Mouse (Mus musculus) intestine, embryonic 16.5 days (tissue): Measurements from ENCODE around the gene Klf9. TPM values are rescaled to one million over a fixed set of nuclear protein-coding genes. Genes with fewer than 3 reads are reported as not detected.

Experiments used
- ATAC-seq: fragments of 200-750 bp; cut with Nextera tagmentation; 2 replicates; pipeline ENCODE4 v1.8.0; 2017; ENCODE audit warnings: moderate TSS enrichment, moderate library complexity
- H3K27ac ChIP-seq: fragments of 300-500 bp; sonication (generic); 2 replicates; pipeline ENCODE4 v1.5.1; 2014; ENCODE audit warnings: mild to moderate bottlenecking, low read length
- H3K27me3 ChIP-seq: fragments of 300-500 bp; sonication (generic); replicated peaks from 2 replicates; pipeline ENCODE4 v1.6.1; 2014; ENCODE audit warnings: low read length, control low read depth, mixed read lengths; ENCODE audit not compliant: control insufficient read depth, insufficient read depth
- H3K36me3 ChIP-seq: fragments of 300-500 bp; sonication (generic); 2 replicates; pipeline ENCODE4 v1.6.1; 2014; ENCODE audit warnings: low read length, control low read depth; ENCODE audit not compliant: control insufficient read depth, insufficient read depth
- H3K4me1 ChIP-seq: fragments of 300-500 bp; sonication (generic); 2 replicates; pipeline ENCODE4 v1.6.1; 2014; ENCODE audit warnings: low read length, control low read depth, mixed read lengths; ENCODE audit not compliant: control insufficient read depth, insufficient read depth
- H3K4me2 ChIP-seq: fragments of 300-500 bp; sonication (generic); 2 replicates; pipeline ENCODE4 v1.6.1; 2014; ENCODE audit warnings: low read depth, low read length, control low read depth
- H3K4me3 ChIP-seq: fragments of 300-500 bp; sonication (generic); 2 replicates; pipeline ENCODE4 v1.5.1; 2014; ENCODE audit warnings: mild to moderate bottlenecking, low read length
- H3K9ac ChIP-seq: fragments of 300-500 bp; sonication (generic); 2 replicates; pipeline ENCODE4 v1.6.1; 2014; ENCODE audit warnings: low read depth, low read length
- H3K9me3 ChIP-seq: fragments of 300-500 bp; sonication (generic); 2 replicates; pipeline ENCODE4 v1.6.1; 2016; ENCODE audit warnings: low read length, control low read depth; ENCODE audit not compliant: control insufficient read depth
- WGBS: fragments of 180-500 bp; shearing (Covaris S2); extraction: QIAGEN DNeasy Blood & Tissue Kit; methylation state at CpG from one replicate; pipeline ENCODE4 v1.1.7; 2014; 5-methylcytosine and 5-hydroxymethylcytosine counted together
- polyA plus RNA-seq: library from polyadenylated mRNA; unstranded; fragments of >200 nt; fragmentation: Nextera tagmentation; extraction: Ambion mirVana; gene quantifications from 2 replicates; pipeline ENCODE4 v1.2.1, GENCODE M21; 2015

Klf9 gene
- polyA plus RNA-seq, 1 experiment from 2014 or later, result 3.3 TPM

GRCm38 (mm10) chr19:23171136-23171535 lies 30.1 kb downstream of the Klf9 start:
- ATAC-seq, result no peak
- 92% methylated on average over 2 of the region's 2 CpGs for WGBS
- no peaks in the 10 kb centered on the region for H3K27me3 ChIP-seq

GRCm38 (mm10) chr19:23175090-23175489 lies 34.1 kb downstream of the Klf9 start:
- H3K4me3 ChIP-seq, result no peak overlapping the region
- H3K36me3 ChIP-seq, result no peaks in the 10 kb centered on the region
- no peak overlapping the region for H3K4me2 ChIP-seq
- 0 out of 2 replicates have a peak, but pooled peaks cover 3% of the 10 kb centered on the region for H3K9me3 ChIP-seq
- no peaks in the 10 kb centered on the region for H3K27me3 ChIP-seq
- no peak for ATAC-seq
- H3K4me1 ChIP-seq, result no peaks in the 10 kb centered on the region
- H3K27ac ChIP-seq, result no peak overlapping the region
- H3K9ac ChIP-seq, result no peak overlapping the region
- 74% methylated on average over 3 of the region's 3 CpGs for WGBS

More at GRCm38 (mm10) chr19:23171136-23171535, 30.1 kb downstream of the Klf9 start:
- Histone ChIP-seq H3K4me2 (no peak overlapping the region), H3K36me3 (no peaks in the 10 kb centered on the region), H3K4me3 (no peak overlapping the region), H3K4me1 (no peaks in the 10 kb centered on the region), H3K9me3 (0 out of 2 replicates have a peak, but pooled peaks cover 3% of the 10 kb centered on the region), H3K9ac (no peak overlapping the region), H3K27ac (no peak overlapping the region)

DNA sequence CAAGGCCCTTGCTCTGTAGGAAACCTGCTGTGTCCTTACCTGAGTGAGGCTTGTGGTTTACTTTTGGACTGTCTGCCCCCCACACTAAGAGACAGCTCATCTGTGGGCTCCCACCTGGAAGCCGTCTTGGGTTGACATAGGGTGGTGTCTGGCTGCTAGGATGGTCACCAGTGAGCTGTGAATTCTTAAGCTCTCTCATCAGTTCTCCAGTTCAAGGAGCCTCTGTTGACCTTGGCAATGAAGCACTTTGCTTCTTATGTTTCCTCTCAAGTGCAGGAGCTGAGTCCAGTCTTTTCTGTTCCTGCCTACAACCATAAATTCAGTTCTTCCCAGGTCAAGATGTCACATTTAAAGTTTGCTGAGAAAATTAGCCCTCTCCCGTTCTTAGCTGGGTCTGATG lies 34.5 kb downstream of the Klf9 start:
- Histone ChIP-seq H3K27ac (no peak overlapping the region), H3K27me3 (no peaks in the 10 kb centered on the region), H3K9ac (no peak overlapping the region), H3K4me2 (no peak overlapping the region), H3K4me3 (no peak overlapping the region), H3K9me3 (0 out of 2 replicates have a peak, but pooled peaks cover 3% of the 10 kb centered on the region), H3K36me3 (no peaks in the 10 kb centered on the region), H3K4me1 (no peaks in the 10 kb centered on the region)
- no peak for ATAC-seq
- WGBS, result 54% methylated on average over 2 of the region's 2 CpGs

DNA sequence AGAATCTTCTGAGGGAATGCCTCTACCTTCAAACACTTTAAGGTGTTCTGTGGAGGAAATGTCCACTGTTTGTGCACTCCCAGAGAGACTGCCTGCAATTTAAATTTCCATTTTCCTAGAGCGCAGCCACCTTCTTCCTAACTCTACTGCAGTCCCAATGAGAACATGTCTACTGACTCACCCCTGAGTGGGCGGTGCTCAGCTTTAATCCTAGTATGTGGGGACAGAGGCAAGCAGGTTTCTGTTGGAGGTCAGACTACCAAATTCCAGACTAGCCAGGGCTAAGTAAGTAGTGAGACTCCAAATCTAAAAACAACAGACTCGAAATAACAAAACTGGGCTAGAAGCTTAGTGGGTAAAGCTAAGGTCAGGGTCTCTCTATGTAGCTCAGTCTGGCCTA lies 37.5 kb downstream of the Klf9 start:
- H3K9ac ChIP-seq, result no peak overlapping the region
- no peak overlapping the region for H3K27ac ChIP-seq
- WGBS, result 90% methylated on average over 3 of the region's 3 CpGs
- ATAC-seq, result no peak
- H3K9me3 ChIP-seq, result no peaks in the 10 kb centered on the region
- no peaks in the 10 kb centered on the region for H3K36me3 ChIP-seq
- no peaks in the 10 kb centered on the region for H3K27me3 ChIP-seq
- no peaks in the 10 kb centered on the region for H3K4me1 ChIP-seq
- no peak overlapping the region for H3K4me3 ChIP-seq
- no peak overlapping the region for H3K4me2 ChIP-seq

- no peaks in the 10 kb centered on the region for H3K27me3 ChIP-seq
- H3K4me1 ChIP-seq, result no peaks in the 10 kb centered on the region
- H3K9me3 ChIP-seq, result no peaks in the 10 kb centered on the region
- H3K4me2 ChIP-seq, result no peak overlapping the region
- no peaks in the 10 kb centered on the region for H3K36me3 ChIP-seq
- H3K9ac ChIP-seq, result no peak overlapping the region
- H3K4me3 ChIP-seq, result no peak overlapping the region
- WGBS, result 89% methylated on average over 4 of the region's 4 CpGs
- ATAC-seq, result no peak
- H3K27ac ChIP-seq, result no peak overlapping the region
Measured at GRCm38 (mm10) chr19:23183493-23183892, 42.5 kb downstream of the Klf9 start.

GRCm38 (mm10) chr19:23184068-23184467 lies 43.0 kb downstream of the Klf9 start:
- Histone ChIP-seq H3K27ac (no peak overlapping the region), H3K4me2 (no peak overlapping the region), H3K4me1 (no peaks in the 10 kb centered on the region), H3K36me3 (no peaks in the 10 kb centered on the region), H3K9me3 (no peaks in the 10 kb centered on the region), H3K4me3 (no peak overlapping the region), H3K27me3 (no peaks in the 10 kb centered on the region), H3K9ac (no peak overlapping the region)
- ATAC-seq, result no peak
- 73% methylated on average over 4 of the region's 4 CpGs for WGBS

DNA sequence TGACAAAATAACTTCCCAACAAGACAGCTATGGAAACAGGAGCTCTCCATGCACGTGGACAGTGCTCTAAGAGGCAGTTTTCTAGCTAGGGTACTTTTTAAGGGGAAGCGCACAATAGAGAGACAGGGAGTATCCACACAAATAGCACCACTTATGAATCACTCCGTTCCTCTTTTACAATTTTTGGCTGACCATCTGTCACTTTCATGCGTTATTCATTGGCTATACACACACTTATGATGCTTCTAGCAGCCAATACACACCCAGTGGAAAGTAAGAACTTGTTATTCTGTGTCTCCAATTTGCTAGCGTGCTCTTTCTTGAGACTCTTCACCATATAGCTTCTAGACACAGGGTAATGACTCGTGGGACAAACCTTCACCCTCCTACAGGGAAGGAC lies 46.7 kb downstream of the Klf9 start:
- 82% methylated on average over 6 of the region's 6 CpGs for WGBS
- Histone ChIP-seq H3K9me3 (no peaks in the 10 kb centered on the region), H3K4me3 (no peak overlapping the region), H3K36me3 (no peaks in the 10 kb centered on the region), H3K4me1 (no peaks in the 10 kb centered on the region), H3K27me3 (no peaks in the 10 kb centered on the region), H3K9ac (no peak overlapping the region), H3K27ac (no peak overlapping the region), H3K4me2 (no peak overlapping the region)
- ATAC-seq, result no peak

DNA sequence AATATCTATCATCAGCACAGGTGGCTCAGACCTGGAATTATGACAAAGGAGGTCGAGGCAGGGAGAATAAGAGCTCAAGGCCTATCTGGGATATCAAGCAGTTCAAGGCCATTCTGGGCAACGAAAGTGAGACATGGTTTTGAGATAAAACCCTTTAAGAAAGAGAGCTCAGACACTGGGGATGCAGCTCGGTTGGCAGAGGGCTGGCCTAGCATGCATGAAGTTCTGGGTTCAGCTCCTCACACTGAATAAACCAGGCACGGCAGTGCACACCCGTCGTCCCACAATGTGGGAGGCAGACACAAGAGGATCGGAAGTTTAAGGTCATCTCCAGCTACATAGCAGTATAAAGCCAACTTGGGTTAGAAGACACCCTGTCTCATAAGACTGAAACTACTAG lies 48.0 kb downstream of the Klf9 start:
- Histone ChIP-seq H3K27me3 (no peaks in the 10 kb centered on the region), H3K27ac (no peak overlapping the region), H3K9ac (no peak overlapping the region), H3K36me3 (no peaks in the 10 kb centered on the region), H3K4me1 (no peaks in the 10 kb centered on the region), H3K4me3 (no peak overlapping the region), H3K4me2 (no peak overlapping the region), H3K9me3 (no peaks in the 10 kb centered on the region)
- ATAC-seq, result no peak
- 82% methylated on average over 7 of the region's 7 CpGs for WGBS

DNA sequence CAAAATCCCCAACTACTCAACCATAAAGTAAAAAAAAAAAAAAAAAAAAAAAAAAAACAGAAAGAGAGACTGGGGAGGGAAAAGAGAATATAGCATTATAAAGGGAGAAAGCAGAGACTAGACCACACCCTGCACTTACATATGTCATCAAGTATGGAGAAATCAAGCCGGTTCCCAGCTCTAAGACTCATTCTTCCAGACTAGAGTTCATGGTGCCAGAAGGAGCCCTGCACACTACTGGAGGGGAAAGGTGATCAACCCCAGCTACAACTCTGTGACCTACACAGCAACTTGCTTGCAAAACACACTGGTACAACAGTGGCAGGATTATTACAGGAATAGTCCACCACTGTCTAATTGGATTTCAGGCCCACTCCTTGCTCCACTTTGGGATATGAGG lies 48.7 kb downstream of the Klf9 start:
- H3K27me3 ChIP-seq, result no peaks in the 10 kb centered on the region
- H3K27ac ChIP-seq, result no peak overlapping the region
- H3K9me3 ChIP-seq, result no peaks in the 10 kb centered on the region
- H3K4me3 ChIP-seq, result no peak overlapping the region
- H3K36me3 ChIP-seq, result no peaks in the 10 kb centered on the region
- no peak overlapping the region for H3K9ac ChIP-seq
- H3K4me2 ChIP-seq, result no peak overlapping the region
- 85% methylated on average over 1 of the region's 1 CpGs for WGBS
- H3K4me1 ChIP-seq, result no peaks in the 10 kb centered on the region
- ATAC-seq, result no peak

DNA sequence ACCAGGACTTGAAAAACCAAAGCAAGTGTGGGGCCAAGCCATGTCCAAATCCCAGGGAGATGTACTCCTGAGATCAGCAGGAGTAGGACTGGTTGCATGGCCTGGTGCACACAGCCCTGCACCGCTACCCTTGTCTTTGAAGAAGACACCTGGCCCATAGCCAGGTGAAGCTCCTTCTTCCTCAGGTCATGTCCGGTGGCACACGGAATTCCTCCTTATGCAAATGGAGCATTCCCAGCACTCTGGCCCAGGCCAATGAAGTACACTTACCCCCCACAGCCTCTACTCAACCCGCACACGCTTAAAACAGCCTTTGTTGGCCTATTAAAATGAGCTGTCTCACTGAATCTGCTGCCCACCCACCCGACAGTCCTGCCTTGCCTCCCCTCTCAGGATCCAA lies 50.5 kb downstream of the Klf9 start:
- Histone ChIP-seq H3K4me1 (no peaks in the 10 kb centered on the region), H3K9ac (no peak overlapping the region), H3K9me3 (no peaks in the 10 kb centered on the region), H3K27ac (no peak overlapping the region), H3K36me3 (no peaks in the 10 kb centered on the region), H3K4me3 (no peak overlapping the region), H3K27me3 (no peaks in the 10 kb centered on the region), H3K4me2 (no peak overlapping the region)
- ATAC-seq, result no peak
- WGBS, result 94% methylated on average over 6 of the region's 6 CpGs
